Mouse (Mus musculus) layer of hippocampus, adult 9-10 months (tissue): Measurements from ENCODE around the gene Map4k4.

Source experiments
- DNase-seq: peaks from one replicate; pipeline ENCODE4 v3.0.0; 2022; ENCODE audit warnings: low spot score

Map4k4 gene

GRCm38 (mm10) chr1:39936332-39936802, 35.7 kb downstream of the Map4k4 start:
- peak; percentile 94 for DNase-seq

- DNase-seq, result no peak
Observed at GRCm38 (mm10) chr1:39936934-39937333, 36.2 kb downstream of the Map4k4 start.

- no peak for DNase-seq
Observed at GRCm38 (mm10) chr1:39937609-39938008, 36.9 kb downstream of the Map4k4 start.

- no peak for DNase-seq
Observed at GRCm38 (mm10) chr1:39939401-39939800, 38.7 kb downstream of the Map4k4 start.

- DNase-seq, result no peak
Observed at GRCm38 (mm10) chr1:39940342-39940741, 39.6 kb downstream of the Map4k4 start.

- no peak for DNase-seq
Observed at GRCm38 (mm10) chr1:39941237-39942179, 40.8 kb downstream of the Map4k4 start.

- DNase-seq, result no peak
Observed at GRCm38 (mm10) chr1:39942935-39943334, 42.2 kb downstream of the Map4k4 start.

GRCm38 (mm10) chr1:39944306-39944971, 43.7 kb downstream of the Map4k4 start:
- no peak for DNase-seq

- DNase-seq, result no peak
Observed at GRCm38 (mm10) chr1:39944972-39945323, 44.2 kb downstream of the Map4k4 start.

GRCm38 (mm10) chr1:39946391-39946790, 45.7 kb downstream of the Map4k4 start:
- no peak for DNase-seq

- DNase-seq, result no peak
Observed at GRCm38 (mm10) chr1:39947179-39947578, 46.5 kb downstream of the Map4k4 start.

GRCm38 (mm10) chr1:39947701-39948359, 47.1 kb downstream of the Map4k4 start:
- DNase-seq, result no peak

GRCm38 (mm10) chr1:39949205-39949604, 48.5 kb downstream of the Map4k4 start:
- no peak for DNase-seq

GRCm38 (mm10) chr1:39949790-39950462, 49.2 kb downstream of the Map4k4 start:
- no peak for DNase-seq

- no peak for DNase-seq
Observed at GRCm38 (mm10) chr1:39950590-39950989, 49.9 kb downstream of the Map4k4 start.

GRCm38 (mm10) chr1:39954652-39955051, 53.9 kb downstream of the Map4k4 start:
- no peak for DNase-seq

GRCm38 (mm10) chr1:39956712-39957111, 56.0 kb downstream of the Map4k4 start:
- DNase-seq, result no peak

- DNase-seq, result no peak
Observed at GRCm38 (mm10) chr1:39957981-39958380, 57.3 kb downstream of the Map4k4 start.

- DNase-seq, result no peak
Observed at GRCm38 (mm10) chr1:39960623-39961022, 59.9 kb downstream of the Map4k4 start.

GRCm38 (mm10) chr1:39961113-39961512, 60.4 kb downstream of the Map4k4 start:
- no peak for DNase-seq

GRCm38 (mm10) chr1:39962321-39962720, 61.6 kb downstream of the Map4k4 start:
- DNase-seq, result no peak

- no peak for DNase-seq
Observed at GRCm38 (mm10) chr1:39962840-39963239, 62.1 kb downstream of the Map4k4 start.
